Mouse (Mus musculus) c-Kit-positive CD71-positive TER-119-positive erythroid progenitor cells, embryonic 14.5 days (primary cell): ENCODE measurements at regions not wholly inside any gene's neighbourhood (a gene's known extent, or its start where the extent isn't known, plus 50 kb on each side); places are given as distances from the start of the nearest gene placed in this dataset.

ENCODE experiments used
- DNase-seq: peaks from one replicate; pipeline ENCODE4 v3.0.0-alpha.2; 2013; ENCODE audit warnings: low spot score

GRCm38 (mm10) chr13:37468304-37469178, 123.5 kb downstream of the Ly86 start:
- no peak for DNase-seq

- DNase-seq: no peak
These were observed 125.4 kb downstream of the Ly86 start for GRCm38 (mm10) chr13:37470230-37470907.

GRCm38 (mm10) chr13:37473359-37473758, 128.4 kb downstream of the Ly86 start:
- no peak for DNase-seq

GRCm38 (mm10) chr13:37475804-37476203, 130.8 kb downstream of the Ly86 start:
- DNase-seq: no peak

- no peak for DNase-seq
These were observed 131.4 kb downstream of the Ly86 start for GRCm38 (mm10) chr13:37476256-37477053.

- DNase-seq: no peak
These were observed 132.3 kb downstream of the Ly86 start for GRCm38 (mm10) chr13:37477342-37477741.

- no peak for DNase-seq
These were observed 132.9 kb downstream of the Ly86 start for GRCm38 (mm10) chr13:37477749-37478548.

GRCm38 (mm10) chr13:37479182-37479691, 134.2 kb downstream of the Ly86 start:
- DNase-seq: no peak

- DNase-seq: no peak
These were observed 136.5 kb downstream of the Ly86 start for GRCm38 (mm10) chr13:37481514-37481913.

- no peak for DNase-seq
These were observed 137.0 kb downstream of the Ly86 start for GRCm38 (mm10) chr13:37482038-37482437.

- no peak for DNase-seq
These were observed 137.6 kb downstream of the Ly86 start for GRCm38 (mm10) chr13:37482589-37482988.

- no peak for DNase-seq
These were observed 138.2 kb downstream of the Ly86 start for GRCm38 (mm10) chr13:37483010-37483855.

GRCm38 (mm10) chr13:37484631-37485030, 139.6 kb downstream of the Ly86 start:
- no peak for DNase-seq

GRCm38 (mm10) chr13:37492115-37493001, 147.3 kb downstream of the Ly86 start:
- DNase-seq: no peak

- no peak for DNase-seq
These were observed 148.3 kb downstream of the Ly86 start for GRCm38 (mm10) chr13:37493331-37493730.

- DNase-seq: no peak
These were observed 150.4 kb downstream of the Ly86 start for GRCm38 (mm10) chr13:37495272-37495932.

GRCm38 (mm10) chr13:37497986-37498385, 153.0 kb downstream of the Ly86 start:
- no peak for DNase-seq

- DNase-seq: no peak
These were observed 155.8 kb downstream of the Ly86 start for GRCm38 (mm10) chr13:37500668-37501286.
